Mouse (Mus musculus) 3134 (cell line): Measurements from ENCODE around the gene Phlpp1.

Source experiments
- DNase-seq: peaks from one replicate; pipeline ENCODE4 v3.0.0-alpha.2; 2011; ENCODE audit warnings: low spot score; ENCODE audit not compliant: insufficient read length; ENCODE audit errors: extremely low read depth

Phlpp1 gene

GRCm38 (mm10) chr1:106171241-106172220, at the start of gene Phlpp1:
Phlpp1 (plus strand) TSS chr1:106171752.
- DNase-seq = peak; percentile 99

- no peak for DNase-seq
Measured at GRCm38 (mm10) chr1:106126601-106127000, 45.0 kb upstream of the Phlpp1 start.

GRCm38 (mm10) chr1:106131697-106132349, 39.7 kb upstream of the Phlpp1 start:
- no peak for DNase-seq

- no peak for DNase-seq
Measured at GRCm38 (mm10) chr1:106132350-106132700, 39.2 kb upstream of the Phlpp1 start.

- no peak for DNase-seq
Measured at GRCm38 (mm10) chr1:106138691-106139090, 32.9 kb upstream of the Phlpp1 start.

GRCm38 (mm10) chr1:106139137-106139536, 32.4 kb upstream of the Phlpp1 start:
- no peak for DNase-seq

- DNase-seq = no peak
Measured at GRCm38 (mm10) chr1:106142010-106142409, 29.5 kb upstream of the Phlpp1 start.

GRCm38 (mm10) chr1:106144534-106144933, 27.0 kb upstream of the Phlpp1 start:
- DNase-seq = peak; percentile 31

- no peak for DNase-seq
Measured at GRCm38 (mm10) chr1:106145055-106145454, 26.5 kb upstream of the Phlpp1 start.

GRCm38 (mm10) chr1:106145565-106146190, 25.9 kb upstream of the Phlpp1 start:
- no peak for DNase-seq

GRCm38 (mm10) chr1:106148386-106149380, 22.9 kb upstream of the Phlpp1 start:
- no peak for DNase-seq

- DNase-seq = no peak
Measured at GRCm38 (mm10) chr1:106151846-106152245, 19.7 kb upstream of the Phlpp1 start.

- no peak for DNase-seq
Measured at GRCm38 (mm10) chr1:106152742-106153141, 18.8 kb upstream of the Phlpp1 start.

GRCm38 (mm10) chr1:106154590-106154989, 17.0 kb upstream of the Phlpp1 start:
- DNase-seq = no peak

GRCm38 (mm10) chr1:106155087-106155567, 16.4 kb upstream of the Phlpp1 start:
- DNase-seq = no peak

- no peak for DNase-seq
Measured at GRCm38 (mm10) chr1:106155702-106156101, 15.8 kb upstream of the Phlpp1 start.

GRCm38 (mm10) chr1:106157961-106158515, 13.5 kb upstream of the Phlpp1 start:
- no peak for DNase-seq

GRCm38 (mm10) chr1:106159667-106160066, 11.9 kb upstream of the Phlpp1 start:
- DNase-seq = no peak

- no peak for DNase-seq
Measured at GRCm38 (mm10) chr1:106160916-106161315, 10.6 kb upstream of the Phlpp1 start.

GRCm38 (mm10) chr1:106162581-106162980, 9.0 kb upstream of the Phlpp1 start:
- no peak for DNase-seq
